Mouse (Mus musculus): ENCODE measurements around the gene Dnmt3a. TPM values are rescaled to one million over a fixed set of nuclear protein-coding genes. Genes with fewer than 3 reads are reported as not detected.
"Not testable (repeated sequence)": the region's sequence is repeated elsewhere in the genome, so short reads cannot be mapped to it uniquely, and the experiment has no call there.

Dnmt3a gene
- polyA plus RNA-seq, 1 experiment from 2014 or later = 114 TPM

DNA sequence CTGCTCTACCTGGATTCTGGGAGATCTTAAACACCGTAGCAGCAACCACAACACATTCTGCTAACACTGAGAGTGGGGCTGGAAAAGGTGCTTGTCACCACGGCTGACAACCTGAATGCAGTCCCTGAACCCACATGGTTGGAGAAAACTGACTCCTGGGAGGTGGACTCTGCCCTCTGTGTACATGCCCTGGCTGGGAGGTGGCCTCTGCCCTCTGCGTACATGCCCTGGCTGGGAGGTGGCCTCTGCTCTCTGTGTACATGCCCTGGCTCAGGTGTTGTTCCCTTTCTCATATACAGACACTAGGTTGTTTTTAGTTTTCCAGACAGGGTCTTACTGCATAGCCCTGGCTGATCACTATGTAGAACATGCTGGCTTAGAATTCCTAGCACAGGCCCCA, 113.6 kb downstream of the Dnmt3a start:
- H3K4me1 ChIP-seq = peaks cover 12% of the 10 kb centered on the region; the same call in 1 of the 2 replicates
- no peak overlapping the region for H3K9ac ChIP-seq
- H3K27ac ChIP-seq (replicated peaks) = no peak overlapping the region
- no peaks in the 10 kb centered on the region for H3K27me3 ChIP-seq
- 81% methylated on average over 3 of the region's 3 CpGs for WGBS
- no peak overlapping the region for H3K4me2 ChIP-seq (replicated peaks)
- no peak overlapping the region for H3K4me3 ChIP-seq (replicated peaks)
- no peak for ATAC-seq (ENCODE audit: insufficient number of reproducible peaks, low FRiP score, low TSS enrichment, low read depth)
- 0 out of 2 replicates have a peak, but pooled peaks cover 6% of the 10 kb centered on the region for H3K36me3 ChIP-seq
- H3K9me3 ChIP-seq (replicated peaks) = no peaks in the 10 kb centered on the region

DNA sequence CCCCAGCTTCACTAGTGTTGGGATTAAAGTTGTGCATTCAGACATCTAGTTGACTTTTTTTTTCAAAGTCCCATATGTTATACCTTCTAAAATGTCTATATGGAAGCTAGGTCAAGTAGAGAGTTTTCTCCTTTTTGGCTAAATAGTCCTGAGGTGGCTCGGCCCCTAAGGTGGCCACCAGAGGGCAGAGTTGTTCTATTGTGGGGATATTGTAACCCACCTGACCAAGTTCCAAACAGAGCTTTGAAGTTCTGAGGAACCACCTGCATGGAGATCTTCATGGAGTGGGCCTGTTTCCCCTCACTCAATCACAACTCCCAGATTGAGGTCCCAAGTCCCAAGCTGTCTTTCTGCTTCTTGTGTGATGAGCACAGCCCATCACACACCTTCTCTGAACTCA, 120.3 kb downstream of the Dnmt3a start:
- ATAC-seq (ENCODE audit: insufficient number of reproducible peaks, low FRiP score, low TSS enrichment, low read depth) = no peak
- no peak overlapping the region for H3K4me2 ChIP-seq (replicated peaks)
- H3K9me3 ChIP-seq (replicated peaks) = no peaks in the 10 kb centered on the region
- WGBS = 0% methylated on average over 1 of the region's 1 CpGs
- H3K4me1 ChIP-seq = no peaks in the 10 kb centered on the region
- no peak overlapping the region for H3K9ac ChIP-seq
- no peaks in the 10 kb centered on the region for H3K27me3 ChIP-seq
- H3K27ac ChIP-seq (replicated peaks) = no peak overlapping the region
- H3K36me3 ChIP-seq = no peaks in the 10 kb centered on the region
- H3K4me3 ChIP-seq (replicated peaks) = no peak overlapping the region

DNA sequence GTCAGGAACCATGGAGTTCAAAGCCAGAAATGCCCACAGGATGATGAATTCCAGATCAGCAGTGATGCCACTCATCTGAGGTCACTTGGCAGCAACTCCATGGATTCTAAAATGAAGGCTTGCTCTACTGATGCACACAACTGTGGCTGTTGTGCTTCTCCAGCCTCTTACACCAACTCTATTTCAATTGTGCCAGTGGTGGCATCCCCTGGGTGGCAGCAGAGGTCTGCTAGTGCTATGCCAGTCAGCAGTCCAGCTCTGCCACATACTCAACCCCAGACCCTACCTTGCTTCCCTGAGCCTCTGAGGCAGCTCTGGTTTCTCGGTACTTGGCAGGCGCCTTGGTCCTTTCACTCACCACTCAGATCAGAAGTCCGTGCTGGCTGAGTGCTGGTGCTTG, 123.0 kb downstream of the Dnmt3a start:
- H3K27me3 ChIP-seq = no peaks in the 10 kb centered on the region
- no peak overlapping the region for H3K4me3 ChIP-seq (replicated peaks)
- H3K4me2 ChIP-seq (replicated peaks) = no peak overlapping the region
- WGBS = 63% methylated on average over 3 of the region's 3 CpGs
- H3K9ac ChIP-seq = no peak overlapping the region
- no peaks in the 10 kb centered on the region for H3K36me3 ChIP-seq
- ATAC-seq (ENCODE audit: insufficient number of reproducible peaks, low FRiP score, low TSS enrichment, low read depth) = no peak
- no peaks in the 10 kb centered on the region for H3K4me1 ChIP-seq
- H3K9me3 ChIP-seq (replicated peaks) = no peaks in the 10 kb centered on the region
- H3K27ac ChIP-seq (replicated peaks) = no peak overlapping the region

DNA sequence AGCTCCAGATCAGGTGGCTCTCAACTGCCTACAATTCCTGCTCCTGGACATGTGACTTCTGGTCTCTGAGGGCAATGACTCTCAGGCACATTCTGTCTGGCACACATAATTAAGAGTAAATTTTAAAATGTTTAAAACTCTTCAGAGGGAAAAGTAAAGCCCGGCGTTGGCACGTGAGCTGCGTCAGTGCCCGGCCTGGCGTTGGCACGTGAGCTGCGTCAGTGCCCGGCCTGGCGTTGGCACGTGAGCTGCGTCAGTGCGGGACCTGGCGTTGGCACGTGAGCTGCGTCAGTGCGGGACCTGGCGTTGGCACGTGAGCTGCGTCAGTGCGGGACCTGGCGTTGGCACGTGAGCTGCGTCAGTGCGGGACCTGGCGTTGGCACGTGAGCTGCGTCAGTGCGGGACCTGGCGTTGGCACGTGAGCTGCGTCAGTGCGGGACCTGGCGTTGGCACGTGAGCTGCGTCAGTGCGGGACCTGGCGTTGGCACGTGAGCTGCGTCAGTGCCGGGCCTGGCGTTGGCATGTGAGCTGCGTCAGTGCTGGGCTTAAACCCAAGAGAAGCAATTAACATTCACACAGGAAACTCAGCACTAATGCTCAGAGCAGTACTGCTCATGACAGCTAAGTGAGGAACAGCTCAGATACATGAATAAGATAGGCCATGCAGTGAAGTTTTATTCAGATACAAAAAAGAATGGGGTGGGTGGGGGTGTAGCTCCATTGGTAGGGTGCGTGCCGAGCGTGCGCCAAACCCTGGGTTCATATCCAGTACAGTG, 124.5 kb downstream of the Dnmt3a start:
- H3K4me3 ChIP-seq (replicated peaks); H3K9ac ChIP-seq; ATAC-seq (ENCODE audit: insufficient number of reproducible peaks, low FRiP score, low TSS enrichment, low read depth); H3K9me3 ChIP-seq (replicated peaks); H3K4me1 ChIP-seq; H3K27me3 ChIP-seq; H3K36me3 ChIP-seq; H3K27ac ChIP-seq (replicated peaks); H3K4me2 ChIP-seq (replicated peaks): not testable (repeated sequence)
- 89% methylated on average over 32 of the region's 47 CpGs for WGBS

DNA sequence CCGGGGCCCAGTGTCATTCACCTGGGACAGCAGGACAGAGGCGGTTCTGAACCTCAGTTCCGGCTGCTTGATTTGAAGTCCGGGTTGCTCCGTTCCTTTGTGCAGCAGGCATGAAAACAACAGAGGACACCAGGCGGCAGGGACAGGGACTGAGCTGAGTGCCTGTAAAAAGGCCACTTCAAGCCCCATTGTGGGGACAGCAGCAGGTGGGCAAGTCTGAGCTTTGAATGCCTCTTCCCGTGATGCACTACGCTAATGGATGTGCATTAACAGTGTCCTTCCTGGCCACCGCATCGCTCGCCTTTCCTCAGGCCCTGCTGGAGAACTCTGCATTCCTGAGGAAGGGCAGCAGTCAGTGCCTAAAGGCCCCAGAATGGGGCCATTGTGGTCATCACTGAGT, 136.2 kb downstream of the Dnmt3a start:
- H3K9ac ChIP-seq = no peak overlapping the region
- H3K27me3 ChIP-seq = peaks cover 4% of the 10 kb centered on the region; the same call in 1 of the 2 replicates
- H3K4me1 ChIP-seq = no peaks in the 10 kb centered on the region
- H3K36me3 ChIP-seq = no peaks in the 10 kb centered on the region
- H3K4me2 ChIP-seq (replicated peaks) = no peak overlapping the region
- no peaks in the 10 kb centered on the region for H3K9me3 ChIP-seq (replicated peaks)
- H3K27ac ChIP-seq (replicated peaks) = no peak overlapping the region
- WGBS = 17% methylated on average over 11 of the region's 11 CpGs
- no peak overlapping the region for H3K4me3 ChIP-seq (replicated peaks)
- ATAC-seq (ENCODE audit: insufficient number of reproducible peaks, low FRiP score, low TSS enrichment, low read depth) = no peak

DNA sequence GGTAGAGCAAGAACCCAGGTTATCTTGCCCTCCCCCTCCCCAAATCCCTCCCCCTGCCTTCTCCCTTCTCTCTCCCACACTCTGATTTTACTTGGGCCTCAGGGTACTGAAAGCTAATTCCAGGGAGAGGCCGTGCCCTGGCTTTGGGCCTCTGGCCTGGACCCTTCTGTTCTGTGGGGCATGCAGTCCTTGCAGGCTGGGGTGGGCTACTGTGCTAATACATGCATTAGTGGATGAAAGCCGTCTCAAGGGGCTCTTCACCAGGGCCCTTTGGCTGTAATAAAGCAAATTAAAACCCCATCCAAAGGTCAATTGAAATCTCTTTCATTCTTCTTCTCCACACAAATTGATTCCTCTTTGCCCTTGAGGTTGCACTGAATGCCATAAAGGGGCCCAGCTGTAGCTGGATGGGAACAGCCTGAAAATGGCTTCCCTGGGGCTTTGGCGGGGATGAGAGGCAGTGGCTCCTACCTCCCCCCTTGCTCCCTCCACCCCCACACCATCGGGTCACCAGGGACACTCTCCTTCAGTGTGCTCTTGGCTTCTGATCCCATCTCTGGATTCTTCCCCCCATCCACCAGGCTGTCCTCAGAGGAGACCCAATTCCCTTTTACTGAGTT, 138.8 kb downstream of the Dnmt3a start:
- no peak overlapping the region for H3K27ac ChIP-seq (replicated peaks)
- H3K27me3 ChIP-seq = peaks cover 4% of the 10 kb centered on the region; the same call in 1 of the 2 replicates
- H3K4me3 ChIP-seq (replicated peaks) = no peak overlapping the region
- ATAC-seq (ENCODE audit: insufficient number of reproducible peaks, low FRiP score, low TSS enrichment, low read depth) = no peak
- H3K4me2 ChIP-seq (replicated peaks) = no peak overlapping the region
- H3K4me1 ChIP-seq = no peaks in the 10 kb centered on the region
- no peaks in the 10 kb centered on the region for H3K36me3 ChIP-seq
- H3K9ac ChIP-seq = no peak overlapping the region
- no peaks in the 10 kb centered on the region for H3K9me3 ChIP-seq (replicated peaks)
- 50% methylated on average over 4 of the region's 4 CpGs for WGBS

DNA sequence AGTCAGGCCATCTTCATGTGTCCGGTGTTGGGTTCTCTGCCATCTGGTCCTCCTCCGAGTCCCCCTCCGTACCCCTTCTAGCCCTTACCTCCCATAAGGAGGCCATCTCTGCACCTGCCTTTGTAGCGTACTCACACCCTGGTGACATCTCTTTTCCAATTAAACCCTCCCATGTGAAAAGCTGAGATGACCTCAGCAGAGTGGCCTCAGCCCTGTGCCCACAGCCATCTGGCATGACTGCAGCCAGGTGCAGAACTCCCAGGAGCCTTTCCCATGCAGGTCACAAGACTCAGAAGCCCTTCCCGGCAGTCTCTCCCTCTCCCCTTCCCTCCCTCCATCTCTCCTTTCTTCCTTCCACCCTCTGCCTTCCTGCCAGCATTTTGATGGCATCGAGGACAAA, 141.7 kb downstream of the Dnmt3a start:
- Histone ChIP-seq H3K27me3 (no peaks in the 10 kb centered on the region), H3K36me3 (no peaks in the 10 kb centered on the region), H3K4me2 (replicated peaks) (no peak overlapping the region), H3K4me1 (no peaks in the 10 kb centered on the region), H3K27ac (replicated peaks) (no peak overlapping the region), H3K9ac (no peak overlapping the region), H3K4me3 (replicated peaks) (no peak overlapping the region), H3K9me3 (replicated peaks) (no peaks in the 10 kb centered on the region)
- 70% methylated on average over 6 of the region's 6 CpGs for WGBS
- no peak for ATAC-seq (ENCODE audit: insufficient number of reproducible peaks, low FRiP score, low TSS enrichment, low read depth)

DNA sequence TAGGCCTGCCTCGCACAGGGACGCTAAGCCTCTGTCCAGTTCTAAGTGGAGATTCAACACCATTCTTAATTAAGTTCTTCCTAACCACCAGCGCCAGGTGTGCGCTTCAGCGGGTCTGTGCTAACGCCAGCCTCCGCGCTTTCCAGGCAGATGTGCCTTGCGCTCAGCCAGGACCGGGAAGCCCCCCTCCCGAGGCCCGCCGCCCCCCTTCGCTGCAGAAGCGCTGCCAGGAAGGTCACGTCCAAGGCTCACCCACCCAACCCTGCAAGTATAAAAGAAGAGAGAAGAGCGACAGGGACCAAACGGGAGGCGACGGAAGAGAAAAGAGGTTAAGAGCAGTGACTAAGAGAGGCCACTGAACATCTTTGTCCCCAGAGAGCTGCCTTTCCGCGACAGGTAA, 148.8 kb downstream of the Dnmt3a start, which contains the start of gene Pomc:
Gene Pomc (plus strand): TSS at position 301 of the 400 bp plus-strand sequence.
- no peak within 1 kb of the TSS for H3K4me2 ChIP-seq (replicated peaks)
- no peak for ATAC-seq (ENCODE audit: insufficient number of reproducible peaks, low FRiP score, low TSS enrichment, low read depth)
- H3K9ac ChIP-seq = no peak within 1 kb of the TSS
- H3K4me1 ChIP-seq = no peaks in the 10 kb centered on the region
- no peaks in the 10 kb centered on the region for H3K9me3 ChIP-seq (replicated peaks)
- H3K36me3 ChIP-seq = no peaks in the 10 kb centered on the region
- peaks cover 22% of the 10 kb centered on the region for H3K27me3 ChIP-seq
- no peak within 1 kb of the TSS for H3K27ac ChIP-seq (replicated peaks)
- H3K4me3 ChIP-seq (replicated peaks) = no peak within 1 kb of the TSS
- WGBS = 19% methylated on average over 22 of the region's 22 CpGs

DNA sequence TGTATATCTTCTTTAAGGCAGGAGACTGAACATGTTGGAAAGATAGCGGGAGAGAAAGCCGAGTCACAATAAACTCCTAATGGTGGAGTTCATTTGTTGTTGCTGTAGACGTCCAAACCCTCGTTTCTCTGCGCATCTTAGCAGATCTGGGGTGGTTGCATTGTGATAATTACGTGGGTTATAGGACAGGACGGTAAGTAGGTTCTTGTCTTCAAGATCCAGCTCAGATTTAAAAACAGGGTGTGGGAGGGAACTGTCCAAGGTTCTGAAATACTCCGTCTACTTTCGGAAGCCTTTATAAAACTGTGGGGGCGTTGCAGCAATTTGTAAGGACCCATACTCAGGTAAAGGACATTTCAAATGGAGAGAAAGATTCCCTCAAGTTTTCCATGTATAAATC, 149.6 kb downstream of the Dnmt3a start:
- 24% methylated on average over 10 of the region's 10 CpGs for WGBS
- no peaks in the 10 kb centered on the region for H3K9me3 ChIP-seq (replicated peaks)
- ATAC-seq (ENCODE audit: insufficient number of reproducible peaks, low FRiP score, low TSS enrichment, low read depth) = no peak
- peaks cover 3% of the 10 kb centered on the region; the same call in 1 of the 2 replicates for H3K4me1 ChIP-seq
- no peak overlapping the region for H3K9ac ChIP-seq
- H3K27ac ChIP-seq (replicated peaks) = no peak overlapping the region
- H3K4me3 ChIP-seq (replicated peaks) = no peak overlapping the region
- peaks cover 22% of the 10 kb centered on the region for H3K27me3 ChIP-seq
- H3K4me2 ChIP-seq (replicated peaks) = no peak overlapping the region
- H3K36me3 ChIP-seq = no peaks in the 10 kb centered on the region

DNA sequence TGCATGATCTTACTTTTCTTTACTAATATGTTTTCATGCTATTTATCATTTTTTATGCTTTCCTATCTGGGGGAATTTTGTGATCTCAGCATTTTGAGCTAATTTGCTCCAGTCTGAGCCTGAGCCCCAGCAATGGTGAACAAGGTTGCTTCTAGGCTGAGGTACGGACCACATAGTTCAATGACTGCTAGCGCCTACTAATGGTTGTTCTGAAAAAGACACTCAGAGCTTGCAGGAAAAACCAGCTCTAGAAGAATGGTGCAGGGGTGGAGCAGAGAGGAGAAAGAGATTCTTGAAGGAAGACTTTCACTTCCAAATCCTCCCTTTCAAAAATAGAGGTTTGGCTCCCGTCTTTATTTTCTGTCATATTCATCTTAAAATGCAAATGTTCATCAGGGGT, 150.5 kb downstream of the Dnmt3a start:
- H3K9ac ChIP-seq = no peak overlapping the region
- H3K27me3 ChIP-seq = peaks cover 22% of the 10 kb centered on the region
- H3K27ac ChIP-seq (replicated peaks) = no peak overlapping the region
- no peak overlapping the region for H3K4me3 ChIP-seq (replicated peaks)
- ATAC-seq (ENCODE audit: insufficient number of reproducible peaks, low FRiP score, low TSS enrichment, low read depth) = no peak
- 15% methylated on average over 3 of the region's 3 CpGs for WGBS
- no peaks in the 10 kb centered on the region for H3K9me3 ChIP-seq (replicated peaks)
- H3K4me1 ChIP-seq = peaks cover 7% of the 10 kb centered on the region; the same call in 1 of the 2 replicates
- H3K4me2 ChIP-seq (replicated peaks) = no peak overlapping the region
- no peaks in the 10 kb centered on the region for H3K36me3 ChIP-seq

DNA sequence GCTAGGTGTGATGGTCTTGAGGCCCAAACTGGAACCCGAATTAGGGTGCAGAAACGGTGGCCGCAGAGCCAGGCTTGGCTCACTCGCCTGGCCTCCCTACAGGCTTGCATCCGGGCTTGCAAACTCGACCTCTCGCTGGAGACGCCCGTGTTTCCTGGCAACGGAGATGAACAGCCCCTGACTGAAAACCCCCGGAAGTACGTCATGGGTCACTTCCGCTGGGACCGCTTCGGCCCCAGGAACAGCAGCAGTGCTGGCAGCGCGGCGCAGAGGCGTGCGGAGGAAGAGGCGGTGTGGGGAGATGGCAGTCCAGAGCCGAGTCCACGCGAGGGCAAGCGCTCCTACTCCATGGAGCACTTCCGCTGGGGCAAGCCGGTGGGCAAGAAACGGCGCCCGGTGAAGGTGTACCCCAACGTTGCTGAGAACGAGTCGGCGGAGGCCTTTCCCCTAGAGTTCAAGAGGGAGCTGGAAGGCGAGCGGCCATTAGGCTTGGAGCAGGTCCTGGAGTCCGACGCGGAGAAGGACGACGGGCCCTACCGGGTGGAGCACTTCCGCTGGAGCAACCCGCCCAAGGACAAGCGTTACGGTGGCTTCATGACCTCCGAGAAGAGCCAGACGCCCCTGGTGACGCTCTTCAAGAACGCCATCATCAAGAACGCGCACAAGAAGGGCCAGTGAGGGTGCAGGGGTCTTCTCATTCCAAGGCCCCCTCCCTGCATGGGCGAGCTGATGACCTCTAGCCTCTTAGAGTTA, 154.2 kb downstream of the Dnmt3a start:
- peak; percentile 87 for ATAC-seq (ENCODE audit: insufficient number of reproducible peaks, low FRiP score, low TSS enrichment, low read depth)
- 2% methylated on average over 53 of the region's 53 CpGs for WGBS

More for the DNA sequence above, 154.2 kb downstream of the Dnmt3a start:
- Histone ChIP-seq H3K27ac (replicated peaks) (peak overlapping the region; percentile 80), H3K27me3 (peaks cover 4% of the 10 kb centered on the region; the same call in 1 of the 2 replicates), H3K4me2 (replicated peaks) (peak overlapping the region; percentile 87), H3K4me1 (peaks cover 7% of the 10 kb centered on the region; the same call in 1 of the 2 replicates), H3K36me3 (no peaks in the 10 kb centered on the region), H3K4me3 (replicated peaks) (peak overlapping the region; percentile 62), H3K9ac (peak overlapping the region; percentile 63), H3K9me3 (replicated peaks) (no peaks in the 10 kb centered on the region)
